Mouse (Mus musculus) heart, embryonic 15.5 days (tissue): ENCODE results near the gene Acin1. TPM values are rescaled to one million over a fixed set of nuclear protein-coding genes. Genes with fewer than 3 reads are reported as not detected.

ENCODE experiments used
- microRNA counts: library from miRNA; unstranded; fragments of <30 nt; microRNA quantifications from one replicate; lab custom pipeline; 2016
- microRNA-seq: library from miRNA; unstranded; fragments of <30 nt; microRNA quantifications from one replicate; pipeline ENCODE4, GENCODE M21; 2016
- polyA plus RNA-seq: library from polyadenylated mRNA; unstranded; fragments of >200 nt; fragmentation: Nextera tagmentation; extraction: Ambion mirVana; gene quantifications from 2 replicates; pipeline ENCODE4 v1.2.1, GENCODE M21; 2015

Acin1 gene
- polyA plus RNA-seq, 1 experiment from 2014 or later, result 75.5 TPM

MicroRNA genes within 50 kb of the gene (microRNA counts, 519-probe panel; counts per million panel counts)
- microRNA mmu-miR-686 (lab: Ali Mortazavi, UCI), result not detected

Small RNA genes within 50 kb of the gene (microRNA-seq; reads per million reads assigned to microRNA genes)
- gene Mir686 (not detected), gene Mir6948 (not detected)

Other genes starting within 250 kb of the Acin1 start
- 41.9 and 51.6 TPM in 2 replicates for gene Lrp10, start 222.8 kb downstream of the Acin1 start, polyA plus RNA-seq
- gene Rem2, start 210.8 kb downstream of the Acin1 start, polyA plus RNA-seq, result 1.1 and 1.9 TPM in 2 replicates
- gene Prmt5, start 169.4 kb downstream of the Acin1 start, polyA plus RNA-seq, result 47.4 and 57.4 TPM in 2 replicates
- 34.0 and 39.8 TPM in 2 replicates for gene Haus4, start 132.3 kb downstream of the Acin1 start, polyA plus RNA-seq
- gene Ajuba, start 109.4 kb downstream of the Acin1 start, polyA plus RNA-seq, result 23.1 and 35.5 TPM in 2 replicates
- gene 4931414P19Rik, start 80.9 kb downstream of the Acin1 start, polyA plus RNA-seq, result 4.8 and 5.0 TPM in 2 replicates
- gene Psmb5, start 68.9 kb downstream of the Acin1 start, polyA plus RNA-seq, result 294 and 335 TPM in 2 replicates
- gene Psmb11, start 65.5 kb downstream of the Acin1 start, polyA plus RNA-seq, result 1.7 and 17.6 TPM in 2 replicates
- not detected in 2 replicates for gene Gm17606, start 46.0 kb downstream of the Acin1 start, polyA plus RNA-seq
- gene Cdh24, start 45.6 kb downstream of the Acin1 start, polyA plus RNA-seq, result 1.6 and 2.1 TPM in 2 replicates
- 40.7 and 42.3 TPM in 2 replicates for gene 1700123O20Rik, start 715 bp downstream of the Acin1 start, polyA plus RNA-seq
- gene Gm29776, start 11.9 kb upstream of the Acin1 start, polyA plus RNA-seq, result 0.15 and 0.16 TPM in 2 replicates
- 0.10 and 0.11 TPM in 2 replicates for gene Cebpe, start 25.2 kb upstream of the Acin1 start, polyA plus RNA-seq
- gene Slc7a8, start 95.0 kb upstream of the Acin1 start, polyA plus RNA-seq, result 2.8 and 4.4 TPM in 2 replicates
- gene Rnf212b, start 127.2 kb upstream of the Acin1 start, polyA plus RNA-seq, result not detected in 2 replicates
- 5.4 and 7.1 TPM in 2 replicates for gene Homez, start 184.0 kb upstream of the Acin1 start, polyA plus RNA-seq
- gene Ppp1r3e, start 190.6 kb upstream of the Acin1 start, polyA plus RNA-seq, result 1.2 and 1.5 TPM in 2 replicates
- gene Bcl2l2, start 196.4 kb upstream of the Acin1 start, polyA plus RNA-seq, result 3.3 and 3.4 TPM in 2 replicates
- not detected in 2 replicates for gene Gm20521, start 196.5 kb upstream of the Acin1 start, polyA plus RNA-seq
- gene Pabpn1, start 205.6 kb upstream of the Acin1 start, polyA plus RNA-seq, result 56.5 and 73.4 TPM in 2 replicates
- 30.2 and 40.9 TPM in 2 replicates for gene Slc22a17, start 226.2 kb upstream of the Acin1 start, polyA plus RNA-seq
- gene Efs, start 239.2 kb upstream of the Acin1 start, polyA plus RNA-seq, result 10.6 and 18.8 TPM in 2 replicates
- gene Il25, start 245.8 kb upstream of the Acin1 start, polyA plus RNA-seq, result not detected in 2 replicates
- gene Cmtm5, start 249.3 kb upstream of the Acin1 start, polyA plus RNA-seq, result 0.74 and 2.4 TPM in 2 replicates